Mouse (Mus musculus): ENCODE measurements around the gene Olfr178. TPM values are rescaled to one million over a fixed set of nuclear protein-coding genes. Genes with fewer than 3 reads are reported as not detected.

The Olfr178 gene
- polyA plus RNA-seq (2012; rRNA removed) = not detected in 2 replicates

DNA sequence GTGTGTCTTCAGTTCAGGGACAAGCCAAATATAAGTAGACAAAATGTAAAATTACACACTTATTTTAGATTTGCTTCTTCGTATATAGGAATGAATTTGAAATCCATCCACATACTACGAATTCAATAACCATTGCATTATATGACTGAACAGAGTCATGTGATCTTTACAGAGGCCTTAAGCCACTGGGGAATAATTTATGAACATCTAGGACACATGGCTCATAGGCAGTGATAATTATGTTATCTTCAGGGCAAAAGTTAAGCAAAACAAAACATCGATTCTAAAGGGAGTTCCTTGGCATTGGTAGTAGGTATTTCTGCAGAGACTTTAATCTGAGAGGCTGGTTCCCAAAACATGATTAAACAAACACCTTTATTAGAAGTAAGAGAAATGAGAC, at the start of gene Olfr178:
Olfr178 (minus strand) TSS at position 101 of the 400 bp plus-strand sequence.
- Histone ChIP-seq H3K4me1 (ENCODE audit: control insufficient read depth, insufficient read depth, low read length) (no peaks in the 10 kb centered on the region), H3K36me3 (ENCODE audit: control insufficient read depth, insufficient read depth, low read length) (no peaks in the 10 kb centered on the region), H3K27me3 (ENCODE audit: control insufficient read depth, insufficient read depth, low read length) (no peaks in the 10 kb centered on the region), H3K27ac (ENCODE audit: control insufficient read depth, insufficient read depth, low read depth, low read length) (no peak within 1 kb of the TSS), H3K4me3 (ENCODE audit: control insufficient read depth, low read depth, low read length) (no peak within 1 kb of the TSS)
- no peak for TF ChIP-seq CTCF (IDR thresholded peaks at IDR 0.05; ENCODE audit: control insufficient read depth, insufficient read depth, insufficient replicate concordance, low read depth, low read length)
- no peak for TF ChIP-seq POLR2A (IDR thresholded peaks at IDR 0.05; ENCODE audit: control insufficient read depth, low read depth, low read length)

DNA sequence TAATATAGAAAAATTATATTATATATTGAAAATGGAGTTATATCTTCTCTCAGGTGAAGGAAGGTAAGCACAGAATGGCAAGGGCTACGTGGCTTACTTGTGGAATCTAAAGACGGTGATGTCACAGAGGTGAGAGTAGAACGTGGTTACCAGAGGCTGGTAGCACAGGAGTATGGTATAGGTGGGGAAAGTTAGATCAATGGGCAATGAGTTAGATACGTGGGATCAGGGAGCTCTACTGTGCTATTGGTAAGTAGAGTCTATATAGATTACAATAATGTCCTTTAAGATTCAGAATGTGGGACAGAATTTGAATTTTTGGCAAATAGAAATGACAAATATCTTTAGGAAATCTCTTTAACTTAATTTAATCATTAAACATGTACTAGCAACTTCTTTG, 37.4 kb upstream of the Olfr178 start, which contains the start of gene Olfr180:
Olfr180 (minus strand) TSS at position 101 of the 400 bp plus-strand sequence.
- Histone ChIP-seq H3K4me3 (ENCODE audit: control insufficient read depth, low read depth, low read length) (no peak within 1 kb of the TSS; the same call in 1 of the 2 replicates), H3K4me1 (ENCODE audit: control insufficient read depth, insufficient read depth, low read length) (no peaks in the 10 kb centered on the region), H3K36me3 (ENCODE audit: control insufficient read depth, insufficient read depth, low read length) (no peaks in the 10 kb centered on the region), H3K27me3 (ENCODE audit: control insufficient read depth, insufficient read depth, low read length) (no peaks in the 10 kb centered on the region), H3K27ac (ENCODE audit: control insufficient read depth, insufficient read depth, low read depth, low read length) (no peak within 1 kb of the TSS)
- no peak for TF ChIP-seq POLR2A (IDR thresholded peaks at IDR 0.05; ENCODE audit: control insufficient read depth, low read depth, low read length)
- no peak for TF ChIP-seq CTCF (IDR thresholded peaks at IDR 0.05; ENCODE audit: control insufficient read depth, insufficient read depth, insufficient replicate concordance, low read depth, low read length)

DNA sequence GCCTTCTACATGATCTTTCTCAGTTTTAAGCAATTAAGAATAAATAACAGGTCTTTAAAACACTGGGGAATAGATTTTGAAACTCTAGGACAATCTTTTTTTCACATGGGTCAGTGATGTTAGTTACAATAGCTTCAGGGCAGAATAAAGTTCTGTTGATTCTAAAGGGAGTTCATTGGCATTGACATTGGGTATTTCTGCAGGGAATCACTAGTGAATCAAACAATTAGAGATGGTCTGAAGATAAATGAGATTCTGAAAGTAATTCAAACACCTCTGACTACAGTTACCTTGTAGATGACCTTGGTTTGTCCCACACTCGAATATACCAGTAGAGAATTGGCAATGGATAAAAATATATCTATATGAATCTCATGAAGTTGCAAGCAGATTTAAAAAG, 36.8 kb upstream of the Olfr178 start, which contains the start of gene Olfr181:
Olfr181 (minus strand) TSS at position 101 of the 400 bp plus-strand sequence.
- TF ChIP-seq POLR2A (IDR thresholded peaks at IDR 0.05; ENCODE audit: control insufficient read depth, low read depth, low read length) (no peak), CTCF (IDR thresholded peaks at IDR 0.05; ENCODE audit: control insufficient read depth, insufficient read depth, insufficient replicate concordance, low read depth, low read length) (no peak)

DNA sequence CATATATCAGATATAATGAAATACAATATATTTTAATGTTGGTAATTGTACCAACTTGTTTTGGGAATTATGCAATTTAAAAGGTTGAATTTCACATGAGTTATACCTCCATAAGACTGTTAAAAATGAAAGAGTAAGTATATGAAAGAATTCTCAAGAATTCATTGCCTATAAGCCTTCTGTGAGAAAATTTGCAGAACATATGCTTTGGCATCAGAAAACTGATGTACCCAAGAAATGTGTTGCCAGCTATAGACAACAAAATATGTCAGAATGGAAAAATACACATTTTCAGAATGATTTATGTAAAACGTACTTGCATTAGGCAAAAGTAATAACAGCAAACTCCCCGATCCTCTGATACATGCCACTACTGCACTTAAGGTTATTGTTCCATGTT, 7.4 kb downstream of the Olfr178 start:
- Histone ChIP-seq H3K27ac (ENCODE audit: control insufficient read depth, insufficient read depth, low read depth, low read length) (no peak overlapping the region), H3K27me3 (ENCODE audit: control insufficient read depth, insufficient read depth, low read length) (no peaks in the 10 kb centered on the region), H3K36me3 (ENCODE audit: control insufficient read depth, insufficient read depth, low read length) (no peaks in the 10 kb centered on the region), H3K4me1 (ENCODE audit: control insufficient read depth, insufficient read depth, low read length) (no peaks in the 10 kb centered on the region), H3K4me3 (ENCODE audit: control insufficient read depth, low read depth, low read length) (no peak overlapping the region)
- no peak for TF ChIP-seq POLR2A (IDR thresholded peaks at IDR 0.05; ENCODE audit: control insufficient read depth, low read depth, low read length)
- TF ChIP-seq CTCF (IDR thresholded peaks at IDR 0.05; ENCODE audit: control insufficient read depth, insufficient read depth, insufficient replicate concordance, low read depth, low read length) = no peak

More for the DNA sequence above, 36.8 kb upstream of the Olfr178 start, which contains the start of gene Olfr181:
- Histone ChIP-seq H3K27me3 (ENCODE audit: control insufficient read depth, insufficient read depth, low read length) (no peaks in the 10 kb centered on the region), H3K36me3 (ENCODE audit: control insufficient read depth, insufficient read depth, low read length) (no peaks in the 10 kb centered on the region), H3K4me3 (ENCODE audit: control insufficient read depth, low read depth, low read length) (no peak within 1 kb of the TSS; the same call in 1 of the 2 replicates), H3K27ac (ENCODE audit: control insufficient read depth, insufficient read depth, low read depth, low read length) (no peak within 1 kb of the TSS), H3K4me1 (ENCODE audit: control insufficient read depth, insufficient read depth, low read length) (no peaks in the 10 kb centered on the region)

DNA sequence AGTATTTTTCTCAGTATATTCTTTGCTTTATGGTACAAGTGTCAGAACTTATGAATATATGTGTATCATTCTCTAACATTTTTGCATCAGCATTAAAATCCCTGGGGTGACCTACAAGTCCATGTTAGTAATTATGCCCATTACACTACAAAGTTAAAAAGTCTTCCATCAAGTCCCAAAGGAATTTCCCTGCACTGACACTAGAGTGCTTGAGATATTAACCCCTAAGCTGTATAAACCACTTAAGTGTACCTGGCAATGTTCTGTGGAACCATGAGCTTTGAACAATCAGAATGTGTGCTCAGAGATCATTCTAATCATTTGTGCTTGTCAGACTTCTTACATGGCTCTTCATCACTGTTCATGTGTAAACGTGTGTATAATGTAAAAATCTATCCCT, 17.2 kb downstream of the Olfr178 start, which contains the start of gene Olfr177:
Olfr177 (minus strand) TSS at position 101 of the 400 bp plus-strand sequence.
- Histone ChIP-seq H3K27me3 (ENCODE audit: control insufficient read depth, insufficient read depth, low read length) (no peaks in the 10 kb centered on the region), H3K36me3 (ENCODE audit: control insufficient read depth, insufficient read depth, low read length) (no peaks in the 10 kb centered on the region), H3K4me3 (ENCODE audit: control insufficient read depth, low read depth, low read length) (no peak within 1 kb of the TSS), H3K27ac (ENCODE audit: control insufficient read depth, insufficient read depth, low read depth, low read length) (no peak within 1 kb of the TSS), H3K4me1 (ENCODE audit: control insufficient read depth, insufficient read depth, low read length) (no peaks in the 10 kb centered on the region)
- no peak for TF ChIP-seq POLR2A (IDR thresholded peaks at IDR 0.05; ENCODE audit: control insufficient read depth, low read depth, low read length)
- TF ChIP-seq CTCF (IDR thresholded peaks at IDR 0.05; ENCODE audit: control insufficient read depth, insufficient read depth, insufficient replicate concordance, low read depth, low read length) = no peak

DNA sequence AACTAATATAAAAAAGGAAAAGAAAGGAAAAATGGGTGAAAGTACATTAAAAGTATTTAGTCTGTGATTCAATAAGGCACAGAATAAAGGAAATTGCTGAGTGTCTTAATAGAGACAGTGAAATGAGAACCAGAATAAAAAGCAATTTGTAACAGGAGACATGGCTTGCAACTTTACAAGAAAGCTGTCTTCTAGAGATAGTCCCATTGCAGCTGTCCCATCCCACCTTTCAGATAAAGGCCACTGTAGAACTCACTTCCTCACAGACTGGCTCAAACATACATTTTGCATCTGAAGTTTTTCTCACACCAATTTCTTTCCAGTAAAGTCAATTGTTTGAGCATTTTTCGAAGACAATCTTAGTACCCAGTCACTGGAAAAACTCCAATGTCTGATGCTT, 30.4 kb downstream of the Olfr178 start:
- Histone ChIP-seq H3K4me1 (ENCODE audit: control insufficient read depth, insufficient read depth, low read length) (no peaks in the 10 kb centered on the region), H3K27me3 (ENCODE audit: control insufficient read depth, insufficient read depth, low read length) (no peaks in the 10 kb centered on the region), H3K4me3 (ENCODE audit: control insufficient read depth, low read depth, low read length) (no peak overlapping the region), H3K36me3 (ENCODE audit: control insufficient read depth, insufficient read depth, low read length) (no peaks in the 10 kb centered on the region), H3K27ac (ENCODE audit: control insufficient read depth, insufficient read depth, low read depth, low read length) (no peak overlapping the region)
- TF ChIP-seq CTCF (IDR thresholded peaks at IDR 0.05; ENCODE audit: control insufficient read depth, insufficient read depth, insufficient replicate concordance, low read depth, low read length) (no peak), POLR2A (IDR thresholded peaks at IDR 0.05; ENCODE audit: control insufficient read depth, low read depth, low read length) (no peak)

DNA sequence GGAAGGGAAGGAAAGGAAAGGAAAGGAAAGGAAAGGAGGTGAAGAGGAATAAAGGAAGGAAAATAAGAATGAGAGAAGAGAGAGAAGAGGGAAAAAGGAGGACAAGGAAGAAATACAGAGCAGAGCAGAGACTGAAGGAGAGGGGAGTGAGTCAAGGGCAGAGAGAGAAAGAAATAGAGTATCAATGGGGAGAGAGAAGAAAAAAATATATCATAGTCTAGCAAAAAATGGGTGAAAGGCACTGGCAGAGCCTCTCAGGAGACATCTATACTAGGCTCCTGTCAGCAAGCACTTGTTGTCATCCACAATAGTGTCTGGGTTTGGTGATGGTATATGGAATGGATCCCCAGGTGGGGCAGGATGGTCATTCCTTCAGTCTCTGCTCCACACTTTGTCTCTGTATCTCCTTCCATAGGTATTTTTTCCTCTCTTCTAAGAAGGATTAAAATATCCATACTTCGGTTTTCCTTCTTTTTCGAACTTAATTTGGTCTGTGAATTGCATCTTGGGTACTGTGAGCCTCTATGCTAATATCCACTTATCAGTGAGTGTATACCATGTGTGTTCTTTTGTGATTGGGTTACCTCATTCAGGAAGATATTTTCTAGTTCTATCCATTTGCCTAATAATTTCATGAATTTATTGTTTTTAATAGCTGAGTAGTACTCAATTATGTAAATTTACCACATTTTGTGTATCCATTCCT, 31.7 kb downstream of the Olfr178 start:
- no peak overlapping the region for H3K27ac ChIP-seq (ENCODE audit: control insufficient read depth, insufficient read depth, low read depth, low read length)
- H3K36me3 ChIP-seq (ENCODE audit: control insufficient read depth, insufficient read depth, low read length) = no peaks in the 10 kb centered on the region
- H3K27me3 ChIP-seq (ENCODE audit: control insufficient read depth, insufficient read depth, low read length) = no peaks in the 10 kb centered on the region
- TF ChIP-seq CTCF (IDR thresholded peaks at IDR 0.05; ENCODE audit: control insufficient read depth, insufficient read depth, insufficient replicate concordance, low read depth, low read length) (no peak), POLR2A (IDR thresholded peaks at IDR 0.05; ENCODE audit: control insufficient read depth, low read depth, low read length) (no peak)
- no peak overlapping the region for H3K4me3 ChIP-seq (ENCODE audit: control insufficient read depth, low read depth, low read length)
- H3K4me1 ChIP-seq (ENCODE audit: control insufficient read depth, insufficient read depth, low read length) = no peaks in the 10 kb centered on the region

Other genes starting within 250 kb of the Olfr178 start
- gene Cpox, start 221.8 kb downstream of the Olfr178 start, polyA plus RNA-seq (2012; rRNA removed) = 2.1 and 2.2 TPM in 2 replicates
- 3.8 and 4.2 TPM in 2 replicates for gene Gpr15, start 173.0 kb downstream of the Olfr178 start, polyA plus RNA-seq (2012; rRNA removed)
- 50.2 and 50.5 TPM in 2 replicates for gene Cldnd1, start 164.2 kb downstream of the Olfr178 start, polyA plus RNA-seq (2012; rRNA removed)
- gene Olfr172, start 128.9 kb downstream of the Olfr178 start, polyA plus RNA-seq (2012; rRNA removed) = not detected in 2 replicates
- not detected in 2 replicates for gene Olfr173, start 91.8 kb downstream of the Olfr178 start, polyA plus RNA-seq (2012; rRNA removed)
- gene Olfr175-ps1, start 65.3 kb downstream of the Olfr178 start, polyA plus RNA-seq (2012; rRNA removed) = not detected in 2 replicates
- gene Olfr177, start 17.3 kb downstream of the Olfr178 start, polyA plus RNA-seq (2012; rRNA removed) = not detected in 2 replicates
- gene Olfr181, start 36.7 kb upstream of the Olfr178 start, polyA plus RNA-seq (2012; rRNA removed) = 0.28 and 0.83 TPM in 2 replicates
- 0.27 and 0.34 TPM in 2 replicates for gene Olfr180, start 37.3 kb upstream of the Olfr178 start, polyA plus RNA-seq (2012; rRNA removed)
- 0.22 and 0.28 TPM in 2 replicates for gene Olfr183, start 103.3 kb upstream of the Olfr178 start, polyA plus RNA-seq (2012; rRNA removed)
- gene Olfr186, start 138.2 kb upstream of the Olfr178 start, polyA plus RNA-seq (2012; rRNA removed) = not detected in 2 replicates
- not detected in 2 replicates for gene Olfr187, start 147.7 kb upstream of the Olfr178 start, polyA plus RNA-seq (2012; rRNA removed)
- gene Olfr190, start 185.9 kb upstream of the Olfr178 start, polyA plus RNA-seq (2012; rRNA removed) = not detected in 2 replicates
- gene Olfr191, start 197.8 kb upstream of the Olfr178 start, polyA plus RNA-seq (2012; rRNA removed) = not detected in 2 replicates
- gene Olfr193, start 219.8 kb upstream of the Olfr178 start, polyA plus RNA-seq (2012; rRNA removed) = not detected in 2 replicates
- gene Olfr194, start 229.0 kb upstream of the Olfr178 start, polyA plus RNA-seq (2012; rRNA removed) = 0.04 and 0.15 TPM in 2 replicates